Mouse (Mus musculus) G1E (cell line): ENCODE measurements around the gene Rnf115.

Experiments
- CTCF ChIP-seq: IDR thresholded peaks from 2 replicates; pipeline ENCODE4 v1.5.1; 2012; ENCODE audit warnings: low read depth, low read length, inconsistent platforms, mixed read lengths
- GATA1 ChIP-seq: IDR thresholded peaks from 2 replicates; pipeline ENCODE4 v1.6.1; 2012; ENCODE audit warnings: borderline replicate concordance, low read length, inconsistent platforms, mixed read lengths
- GATA2 ChIP-seq: IDR thresholded peaks from 2 replicates; pipeline ENCODE4 v1.6.1; 2012; ENCODE audit warnings: low read depth, low read length, inconsistent platforms, borderline replicate concordance
- POLR2AphosphoS5 ChIP-seq: IDR thresholded peaks from 2 replicates; pipeline ENCODE4 v1.6.1; 2012; ENCODE audit warnings: low read depth, low read length, inconsistent platforms; ENCODE audit not compliant: insufficient replicate concordance
- TAL1 ChIP-seq: conservative IDR thresholded peaks from 2 replicates; pipeline ENCODE4 v1.6.1; 2012; ENCODE audit warnings: low read depth, low read length, inconsistent platforms, mixed read lengths

GRCm38 (mm10) chr3:96706217-96706616, 21.2 kb upstream of the Rnf115 start:
- TF ChIP-seq CTCF (no peak), GATA2 (no peak), GATA1 (no peak), TAL1 (no peak), POLR2AphosphoS5 (no peak)
